Mouse (Mus musculus) thymus, postnatal 4 days (tissue): ENCODE data around the gene Setx.

Experiments
- DNase-seq: peaks from one replicate; pipeline ENCODE4 v3.0.0; 2021

Setx gene

DNA sequence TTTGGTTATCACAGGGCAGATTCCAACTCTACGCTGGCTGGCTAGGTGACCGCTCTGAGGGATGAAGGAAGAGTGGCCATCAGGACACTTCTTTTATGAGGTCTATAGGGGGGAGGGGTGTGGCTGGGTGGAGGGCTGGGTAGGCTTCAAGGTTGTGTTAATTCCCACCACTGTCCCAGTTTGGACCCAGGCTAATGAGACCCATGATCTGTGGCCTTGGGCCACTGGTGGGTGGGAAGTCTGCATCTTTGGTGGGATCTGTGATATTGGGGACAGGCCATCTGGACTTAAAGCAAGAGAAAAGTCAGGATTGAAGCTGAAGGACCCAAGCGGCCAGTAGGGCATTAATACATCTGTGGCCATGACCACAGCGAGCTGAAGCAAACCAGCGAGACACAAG, 94.8 kb downstream of the Setx start:
- DNase-seq, result no peak

DNA sequence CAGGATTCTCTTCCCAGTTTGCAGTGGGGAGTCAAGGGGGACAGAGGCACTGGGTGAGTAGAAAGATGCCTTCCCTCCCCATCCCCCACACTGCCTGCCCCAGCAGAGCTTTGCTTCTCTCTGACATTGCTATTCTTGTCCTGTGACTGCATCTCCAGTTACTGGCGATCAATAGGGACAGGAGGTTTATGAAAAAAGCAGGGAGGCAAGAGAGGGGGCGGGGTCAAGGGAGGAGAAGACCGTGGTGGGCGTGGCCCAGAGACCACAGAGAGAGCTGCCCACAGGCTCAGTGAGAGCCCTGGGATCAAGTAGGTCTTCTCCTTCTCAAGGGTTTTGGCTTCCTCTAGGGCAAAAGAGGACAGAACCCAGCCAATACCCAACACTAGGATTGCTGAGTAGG, 98.3 kb downstream of the Setx start:
- DNase-seq, result peak; percentile 48

DNA sequence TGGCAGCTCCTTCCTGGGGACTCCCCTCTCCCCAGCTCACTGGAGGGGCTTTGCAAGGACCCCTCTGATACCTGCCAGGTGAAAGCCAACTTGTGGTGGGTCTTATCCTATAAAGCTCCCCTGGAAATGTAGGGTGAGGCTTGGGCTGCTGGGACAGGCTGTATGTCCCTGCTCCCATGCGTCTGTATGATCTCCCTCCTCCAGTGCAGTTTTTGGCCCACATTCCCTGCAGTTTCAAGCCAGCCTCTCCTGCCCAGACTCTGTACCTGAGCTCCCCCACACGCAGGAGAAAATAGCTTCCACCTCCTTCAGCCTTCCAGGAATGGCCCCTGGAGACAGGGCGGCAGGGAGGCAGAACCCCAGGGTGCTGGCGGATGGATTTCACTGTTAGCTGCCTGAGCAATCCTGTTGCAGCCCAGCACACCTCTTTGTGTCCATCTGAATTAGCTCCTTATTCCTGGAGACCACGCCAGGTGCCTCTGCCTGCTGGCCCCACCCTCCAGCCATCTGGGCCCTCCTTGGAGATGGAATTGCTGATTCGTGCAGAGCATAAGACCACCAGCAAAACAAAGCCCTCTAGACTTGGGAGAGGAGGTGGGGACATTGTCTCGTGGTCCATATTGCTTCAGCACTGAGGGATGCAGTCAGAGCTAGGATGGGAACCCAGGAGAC, 99.7 kb downstream of the Setx start:
- no peak for DNase-seq

DNA sequence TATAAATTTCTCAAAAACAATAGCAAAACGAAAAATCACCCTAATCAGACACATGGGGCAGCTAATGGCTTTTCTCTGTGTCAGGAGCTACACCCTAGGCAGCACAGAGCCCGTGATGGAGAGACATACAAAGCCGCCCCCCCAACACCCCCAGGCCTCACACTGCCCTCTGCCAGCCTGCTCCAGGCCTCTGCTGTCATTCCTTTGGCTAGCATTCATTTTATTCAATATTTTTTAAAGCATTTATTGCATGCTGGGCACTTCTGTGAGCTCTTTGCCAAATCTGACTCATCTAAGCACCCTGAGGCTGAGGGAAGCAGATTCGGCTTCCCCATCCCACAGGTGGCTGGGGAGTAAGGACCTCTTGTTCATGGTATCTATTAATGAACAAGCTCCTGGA, 102.7 kb downstream of the Setx start:
- DNase-seq, result no peak

DNA sequence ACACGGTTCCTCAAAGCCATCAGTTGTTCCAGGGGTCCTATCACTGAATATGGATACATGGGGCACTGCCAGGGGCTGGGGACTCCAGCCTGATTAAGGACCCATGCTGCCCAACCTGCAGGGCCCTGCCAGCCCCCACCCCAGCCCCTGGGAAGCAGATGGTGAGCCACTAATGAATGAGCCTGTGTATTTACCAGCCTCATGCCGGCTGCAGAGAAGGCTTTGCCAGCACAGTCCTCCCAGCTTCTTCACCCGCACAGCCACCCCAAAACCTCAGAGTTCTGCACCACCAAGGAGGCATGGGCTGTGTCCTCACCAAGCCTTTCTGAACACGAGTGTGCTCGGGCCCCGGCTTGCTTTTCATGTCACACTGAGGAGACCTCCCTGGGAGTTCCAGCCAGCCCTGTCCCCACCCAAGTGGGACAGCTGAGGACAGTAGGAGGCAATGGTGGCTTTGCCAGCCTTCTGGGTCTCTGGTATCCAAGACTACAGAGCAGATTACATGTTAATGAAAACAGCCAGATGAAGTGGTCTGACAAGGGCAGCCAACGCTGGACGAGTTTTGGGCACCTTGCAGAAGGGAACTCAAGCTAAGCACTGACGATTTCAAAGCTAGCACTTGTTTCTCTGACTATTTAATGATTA, 106.3 kb downstream of the Setx start:
- no peak for DNase-seq
